28 mouse cellular contexts compared by ENCODE assay signal in the genomic region with DNA sequence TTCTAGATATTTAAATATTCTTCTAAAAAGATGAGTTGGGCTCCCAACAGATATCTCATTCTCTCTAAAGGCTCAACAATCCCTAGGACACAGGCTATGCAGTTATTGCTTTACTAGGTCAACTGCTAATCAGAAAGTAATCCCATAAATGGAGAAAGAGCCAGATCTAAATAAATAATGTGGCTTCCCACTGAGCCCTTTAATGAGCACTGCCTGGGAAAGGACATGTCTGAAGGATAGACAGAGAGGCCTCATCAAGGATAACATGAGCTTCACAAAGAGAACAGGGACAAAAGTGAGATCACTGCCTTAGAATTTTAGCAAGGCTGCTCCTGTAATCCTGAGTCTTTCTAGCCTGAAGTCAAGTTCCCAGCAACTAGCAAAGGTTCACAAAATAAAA.
DNase-seq lines count a peak whose midpoint lies in the region; ATAC-seq lines count a peak whose summit lies in the region.
"Had no signal": no experiment of that assay in that cellular context is flagged by ENCODE, and none has a peak within 500 bp of the region (broad histone marks: within the 10 kb centered on the region; RNA-seq: fewer than 3 reads in every experiment).

No protein-coding gene starts in this region.

- no peak overlapping the region for H3K27ac ChIP-seq in embryonic facial prominence, embryonic 14.5 days (replicated peaks; ENCODE audit: low read depth, low read length)
- no peak overlapping the region for H3K27ac ChIP-seq in embryonic facial prominence, embryonic 10.5 days (replicated peaks)
- 0 out of 2 replicates have a peak overlapping the region, but pooled peaks have one; percentile 20 for H3K27ac ChIP-seq in hindbrain, embryonic 14.5 days
- H3K27ac ChIP-seq in hindbrain, embryonic 16.5 days (ENCODE audit: low read depth, low read length): no peak overlapping the region
- H3K27ac ChIP-seq in neural tube, embryonic 13.5 days (replicated peaks): peak overlapping the region; percentile 46; the same call in 1 of the 2 replicates
- H3K27ac ChIP-seq: embryonic facial prominence, embryonic 15.5 days; gastrocnemius, adult 2 months; hindbrain, embryonic 15.5 days; kidney, embryonic 15.5 days; layer of hippocampus, adult 2 months; left cerebral cortex, adult 2 months; limb, embryonic 13.5 days; lung, embryonic 15.5 days; neural tube, embryonic 15.5 days had no signal

- peak; percentile 34 for DNase-seq in embryonic facial prominence, embryonic 14.5 days (ENCODE audit: low spot score)
- DNase-seq in embryonic facial prominence, embryonic 10.5 days (ENCODE audit: low spot score): no peak
- DNase-seq in hindbrain, embryonic 14.5 days (ENCODE audit: low spot score): no peak
- no peak for DNase-seq in neural tube, embryonic 10.5 days (ENCODE audit: extremely low spot score, low spot score)
- DNase-seq in retina, postnatal 1 day: peak; percentile 87
- DNase-seq in left cerebral cortex, postnatal 36 days (ENCODE audit: low spot score in 2 of 2): no peak
- DNase-seq: adrenal gland, postnatal 14 days; cerebellum, adult 8-10 months; gastrocnemius, adult 2 months; gastrocnemius, postnatal 36 days; heart, adult 18-20 months; heart, postnatal 36 days; kidney, adult 18-20 months; kidney, postnatal 25 days; right cerebral cortex, postnatal 4 days; thymus, postnatal 4 days had no signal

- no peaks in the 10 kb centered on the region for H3K27me3 ChIP-seq in embryonic facial prominence, embryonic 14.5 days (replicated peaks; ENCODE audit: control insufficient read depth, insufficient read depth, low read length)
- H3K27me3 ChIP-seq in embryonic facial prominence, embryonic 10.5 days (replicated peaks; ENCODE audit: low read depth, poor library complexity, severe bottlenecking): no peaks in the 10 kb centered on the region
- H3K27me3 ChIP-seq in hindbrain, embryonic 14.5 days (ENCODE audit: control insufficient read depth, insufficient read depth, low read length): no peaks in the 10 kb centered on the region
- no peaks in the 10 kb centered on the region for H3K27me3 ChIP-seq in hindbrain, embryonic 16.5 days (replicated peaks; ENCODE audit: control insufficient read depth, insufficient read depth, low read length)
- H3K27me3 ChIP-seq in neural tube, embryonic 13.5 days: no peaks in the 10 kb centered on the region
- H3K27me3 ChIP-seq: embryonic facial prominence, embryonic 15.5 days; hindbrain, embryonic 15.5 days; kidney, embryonic 15.5 days; limb, embryonic 13.5 days; lung, embryonic 15.5 days; neural tube, embryonic 15.5 days had no signal

- H3K9ac ChIP-seq in embryonic facial prominence, embryonic 14.5 days (ENCODE audit: low read depth, low read length): no peak overlapping the region
- H3K9ac ChIP-seq in hindbrain, embryonic 14.5 days: no peak overlapping the region
- H3K9ac ChIP-seq in hindbrain, embryonic 16.5 days (ENCODE audit: low read depth, low read length): no peak overlapping the region
- H3K9ac ChIP-seq in neural tube, embryonic 13.5 days: no peak overlapping the region
- H3K9ac ChIP-seq: embryonic facial prominence, embryonic 15.5 days; hindbrain, embryonic 15.5 days; kidney, embryonic 15.5 days; limb, embryonic 13.5 days; lung, embryonic 15.5 days; neural tube, embryonic 15.5 days had no signal

- no peak for ATAC-seq in embryonic facial prominence, embryonic 14.5 days (ENCODE audit: low read depth)
- ATAC-seq in hindbrain, embryonic 14.5 days (ENCODE audit: low FRiP score): no peak
- ATAC-seq in hindbrain, embryonic 16.5 days: no peak
- ATAC-seq in neural tube, embryonic 13.5 days (ENCODE audit: low read depth): no peak

- intact Hi-C loops in left cerebral cortex, postnatal 36 days (cut with DNase I): no loop called here

- H3K36me3 ChIP-seq in embryonic facial prominence, embryonic 14.5 days (ENCODE audit: control insufficient read depth, insufficient read depth, low read length): no peaks in the 10 kb centered on the region
- no peaks in the 10 kb centered on the region for H3K36me3 ChIP-seq in embryonic facial prominence, embryonic 10.5 days (replicated peaks)
- no peaks in the 10 kb centered on the region for H3K36me3 ChIP-seq in hindbrain, embryonic 14.5 days (replicated peaks; ENCODE audit: control insufficient read depth, insufficient read depth)
- no peaks in the 10 kb centered on the region for H3K36me3 ChIP-seq in hindbrain, embryonic 16.5 days (ENCODE audit: control insufficient read depth, insufficient read depth, low read length)
- no peaks in the 10 kb centered on the region for H3K36me3 ChIP-seq in neural tube, embryonic 13.5 days
- H3K36me3 ChIP-seq: embryonic facial prominence, embryonic 15.5 days; hindbrain, embryonic 15.5 days; kidney, embryonic 15.5 days; limb, embryonic 13.5 days; lung, embryonic 15.5 days; neural tube, embryonic 15.5 days had no signal

- H3K4me3 ChIP-seq in embryonic facial prominence, embryonic 14.5 days (ENCODE audit: low read depth, low read length): no peak overlapping the region
- H3K4me3 ChIP-seq in embryonic facial prominence, embryonic 10.5 days: no peak overlapping the region
- H3K4me3 ChIP-seq in hindbrain, embryonic 14.5 days (replicated peaks; ENCODE audit: low read length): no peak overlapping the region
- H3K4me3 ChIP-seq in hindbrain, embryonic 16.5 days (ENCODE audit: low read length): no peak overlapping the region
- H3K4me3 ChIP-seq in neural tube, embryonic 13.5 days: no peak overlapping the region
- H3K4me3 ChIP-seq: embryonic facial prominence, embryonic 15.5 days; gastrocnemius, adult 2 months; hindbrain, embryonic 15.5 days; kidney, embryonic 15.5 days; layer of hippocampus, adult 2 months; left cerebral cortex, adult 2 months; limb, embryonic 13.5 days; lung, embryonic 15.5 days; neural tube, embryonic 15.5 days had no signal

- no peak overlapping the region for H3K4me2 ChIP-seq in embryonic facial prominence, embryonic 14.5 days (ENCODE audit: low read depth, low read length)
- H3K4me2 ChIP-seq in hindbrain, embryonic 14.5 days (replicated peaks): no peak overlapping the region
- no peak overlapping the region for H3K4me2 ChIP-seq in hindbrain, embryonic 16.5 days (ENCODE audit: low read length)
- no peak overlapping the region for H3K4me2 ChIP-seq in neural tube, embryonic 13.5 days
- H3K4me2 ChIP-seq: embryonic facial prominence, embryonic 15.5 days; heart, embryonic 11.5 days; hindbrain, embryonic 15.5 days; kidney, embryonic 15.5 days; limb, embryonic 13.5 days; liver, embryonic 11.5 days; lung, embryonic 15.5 days; neural tube, embryonic 15.5 days had no signal

- no peaks in the 10 kb centered on the region for H3K9me3 ChIP-seq in embryonic facial prominence, embryonic 14.5 days (ENCODE audit: control insufficient read depth, low read length)
- H3K9me3 ChIP-seq in embryonic facial prominence, embryonic 10.5 days: no peaks in the 10 kb centered on the region
- no peaks in the 10 kb centered on the region for H3K9me3 ChIP-seq in hindbrain, embryonic 14.5 days (ENCODE audit: control insufficient read depth, low read length)
- no peaks in the 10 kb centered on the region for H3K9me3 ChIP-seq in hindbrain, embryonic 16.5 days (ENCODE audit: control insufficient read depth, low read length)
- H3K9me3 ChIP-seq in neural tube, embryonic 13.5 days: no peaks in the 10 kb centered on the region
- H3K9me3 ChIP-seq: embryonic facial prominence, embryonic 15.5 days; hindbrain, embryonic 15.5 days; kidney, embryonic 15.5 days; lung, embryonic 15.5 days; neural tube, embryonic 15.5 days had no signal

- H3K4me1 ChIP-seq in embryonic facial prominence, embryonic 14.5 days (ENCODE audit: control insufficient read depth, insufficient read depth, low read length): no peaks in the 10 kb centered on the region
- H3K4me1 ChIP-seq in embryonic facial prominence, embryonic 10.5 days: no peaks in the 10 kb centered on the region
- no peaks in the 10 kb centered on the region for H3K4me1 ChIP-seq in hindbrain, embryonic 14.5 days (replicated peaks; ENCODE audit: control insufficient read depth, insufficient read depth, low read length)
- no peaks in the 10 kb centered on the region for H3K4me1 ChIP-seq in hindbrain, embryonic 16.5 days (ENCODE audit: control insufficient read depth, insufficient read depth, low read depth, low read length)
- peaks cover 1% of the 10 kb centered on the region; the same call in 1 of the 2 replicates for H3K4me1 ChIP-seq in neural tube, embryonic 13.5 days (replicated peaks)
- H3K4me1 ChIP-seq: embryonic facial prominence, embryonic 15.5 days; hindbrain, embryonic 15.5 days; kidney, embryonic 15.5 days; limb, embryonic 13.5 days; lung, embryonic 15.5 days; neural tube, embryonic 15.5 days had no signal

Comparison
In these comparisons a context has a peak if more than half of its experiments do, and no peak if none do; other contexts are left out.
1. DNase-seq: peak in embryonic facial prominence, embryonic 14.5 days (single experiment) and retina, postnatal 1 day (single experiment); none in embryonic facial prominence, embryonic 10.5 days (single experiment), hindbrain, embryonic 14.5 days (single experiment), neural tube, embryonic 10.5 days (single experiment) and left cerebral cortex, postnatal 36 days (0 of 2).
2. H3K27ac ChIP-seq: peak in hindbrain, embryonic 14.5 days (single experiment) and neural tube, embryonic 13.5 days (single experiment); none in embryonic facial prominence, embryonic 14.5 days (single experiment), embryonic facial prominence, embryonic 10.5 days (single experiment) and hindbrain, embryonic 16.5 days (single experiment).